Mouse (Mus musculus): ENCODE measurements around the gene Itga9.
A peak's percentile ranks its signal among the peaks of the same experiment; 100 is the strongest.
"Not testable (repeated sequence)": the region's sequence is repeated elsewhere in the genome, so short reads cannot be mapped to it uniquely, and the experiment has no call there.

Gene Itga9

GRCm38 (mm10) chr9:118606148-118606816 lies at the start of gene Itga9:
Gene Itga9 (plus strand): TSS chr9:118606690.
- peak; percentile 69 to 93 for DNase-seq (ENCODE audit: low spot score in 2 of 2)

- no peak for DNase-seq (ENCODE audit: low spot score in 2 of 2)
Observed at GRCm38 (mm10) chr9:118556951-118557780, 49.3 kb upstream of the Itga9 start.

GRCm38 (mm10) chr9:118563356-118563755 lies 43.1 kb upstream of the Itga9 start:
- no peak for DNase-seq (ENCODE audit: low spot score in 2 of 2)

- DNase-seq (ENCODE audit: low spot score in 2 of 2) = no peak
Observed at GRCm38 (mm10) chr9:118563866-118564265, 42.6 kb upstream of the Itga9 start.

- DNase-seq (ENCODE audit: low spot score in 2 of 2) = no peak
Observed at GRCm38 (mm10) chr9:118564696-118565095, 41.8 kb upstream of the Itga9 start.

- DNase-seq (ENCODE audit: low spot score in 2 of 2) = no peak
Observed at GRCm38 (mm10) chr9:118569328-118569727, 37.2 kb upstream of the Itga9 start.

GRCm38 (mm10) chr9:118570865-118571264 lies 35.6 kb upstream of the Itga9 start:
- no peak for DNase-seq (ENCODE audit: low spot score in 2 of 2)

- no peak for DNase-seq (ENCODE audit: low spot score in 2 of 2)
Observed at GRCm38 (mm10) chr9:118571701-118572100, 34.8 kb upstream of the Itga9 start.

- DNase-seq (ENCODE audit: low spot score in 2 of 2) = no peak
Observed at GRCm38 (mm10) chr9:118574911-118575310, 31.6 kb upstream of the Itga9 start.

- DNase-seq (ENCODE audit: low spot score in 2 of 2) = no peak
Observed at GRCm38 (mm10) chr9:118580371-118580770, 26.1 kb upstream of the Itga9 start.

GRCm38 (mm10) chr9:118582757-118583156 lies 23.7 kb upstream of the Itga9 start:
- no peak for DNase-seq (ENCODE audit: low spot score in 2 of 2)

GRCm38 (mm10) chr9:118584838-118585237 lies 21.7 kb upstream of the Itga9 start:
- no peak for DNase-seq (ENCODE audit: low spot score in 2 of 2)

GRCm38 (mm10) chr9:118585998-118586397 lies 20.5 kb upstream of the Itga9 start:
- no peak for DNase-seq (ENCODE audit: low spot score in 2 of 2)

- DNase-seq (ENCODE audit: low spot score in 2 of 2) = no peak
Observed at GRCm38 (mm10) chr9:118587115-118587514, 19.4 kb upstream of the Itga9 start.

- DNase-seq (ENCODE audit: low spot score in 2 of 2) = no peak
Observed at GRCm38 (mm10) chr9:118589249-118589648, 17.2 kb upstream of the Itga9 start.

GRCm38 (mm10) chr9:118590230-118590629 lies 16.3 kb upstream of the Itga9 start:
- no peak for DNase-seq (ENCODE audit: low spot score in 2 of 2)

- no peak for DNase-seq (ENCODE audit: low spot score in 2 of 2)
Observed at GRCm38 (mm10) chr9:118591633-118592032, 14.9 kb upstream of the Itga9 start.

GRCm38 (mm10) chr9:118592585-118593249 lies 13.8 kb upstream of the Itga9 start:
- DNase-seq (ENCODE audit: low spot score in 2 of 2) = peak in 1 of 2 experiments; percentile 32

GRCm38 (mm10) chr9:118593443-118593842 lies 13.0 kb upstream of the Itga9 start:
- DNase-seq (ENCODE audit: low spot score in 2 of 2) = no peak

- no peak for DNase-seq (ENCODE audit: low spot score in 2 of 2)
Observed at GRCm38 (mm10) chr9:118596767-118597166, 9.7 kb upstream of the Itga9 start.

- DNase-seq (ENCODE audit: low spot score in 2 of 2) = not testable (repeated sequence)
Observed at GRCm38 (mm10) chr9:118600393-118600792, 6.1 kb upstream of the Itga9 start.

- DNase-seq (ENCODE audit: low spot score in 2 of 2) = no peak
Observed at GRCm38 (mm10) chr9:118602576-118602975, 3.9 kb upstream of the Itga9 start.

All from spleen, postnatal 4 days (tissue).